Mouse (Mus musculus): ENCODE results near the gene Akap13. TPM values are rescaled to one million over a fixed set of nuclear protein-coding genes. Genes with fewer than 3 reads are reported as not detected.
A peak's percentile ranks its signal among the peaks of the same experiment; 100 is the strongest.

Akap13 gene
- polyA plus RNA-seq, 1 experiment = 13.2 TPM

DNA sequence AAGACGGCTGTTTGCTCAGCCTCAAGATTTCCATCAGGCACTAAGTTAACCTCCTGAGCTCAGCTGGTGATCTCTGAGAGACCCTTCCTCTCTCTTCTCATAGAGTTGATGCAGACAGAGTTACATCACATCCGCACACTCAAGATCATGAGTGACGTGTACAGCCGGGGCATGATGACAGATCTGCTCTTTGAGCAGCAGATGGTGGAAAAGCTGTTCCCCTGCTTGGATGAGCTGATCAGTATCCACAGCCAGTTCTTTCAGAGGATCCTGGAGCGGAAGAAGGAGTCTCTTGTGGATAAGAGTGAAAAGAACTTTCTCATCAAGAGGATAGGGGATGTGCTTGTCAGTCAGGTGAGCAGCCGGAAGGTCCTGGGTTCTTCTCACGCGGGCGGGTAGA is 271.5 kb downstream of the Akap13 start:
- 96% methylated on average over 9 of the region's 9 CpGs for WGBS
- TF ChIP-seq CTCF (conservative IDR thresholded peaks at IDR 0.05; ENCODE audit: insufficient read depth, insufficient read length, low read depth, low read length) (no peak), POLR2A (IDR thresholded peaks at IDR 0.05; ENCODE audit: low read depth, low read length) (no peak)
- no peak overlapping the region for H3K4me3 ChIP-seq (ENCODE audit: insufficient read depth, low read depth, low read length)
- no peaks in the 10 kb centered on the region for H3K4me1 ChIP-seq (ENCODE audit: control insufficient read depth, insufficient read depth, low read length)
- no peak for DNase-seq
- H3K36me3 ChIP-seq (ENCODE audit: control insufficient read depth, insufficient read depth, low read length) = peaks cover 12% of the 10 kb centered on the region
- H3K27me3 ChIP-seq (replicated peaks; ENCODE audit: control insufficient read depth, insufficient read depth, low read length) = no peaks in the 10 kb centered on the region
- H3K27ac ChIP-seq (ENCODE audit: insufficient read depth, low read depth, low read length) = no peak overlapping the region

DNA sequence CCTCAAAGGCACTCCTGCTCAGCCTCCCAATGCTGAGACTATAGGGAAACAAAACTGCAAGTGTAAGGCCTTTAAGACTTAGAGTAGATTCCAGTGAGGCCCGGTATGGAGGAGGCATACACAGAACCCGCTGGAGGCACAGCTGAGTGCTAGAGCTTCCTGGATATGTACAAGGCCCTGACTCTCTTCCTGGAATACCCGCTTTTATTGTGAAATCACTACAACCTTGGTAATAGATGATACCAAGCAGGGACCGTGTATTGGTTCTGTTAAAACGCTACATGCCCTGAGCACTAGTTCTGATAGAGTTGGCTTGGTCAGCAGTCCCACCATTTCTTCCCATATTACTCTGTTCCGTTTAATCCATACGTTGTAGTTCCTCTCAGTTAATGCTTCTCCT is 274.3 kb downstream of the Akap13 start:
- H3K4me3 ChIP-seq (ENCODE audit: insufficient read depth, low read depth, low read length) = no peak overlapping the region
- TF ChIP-seq CTCF (conservative IDR thresholded peaks at IDR 0.05; ENCODE audit: insufficient read depth, insufficient read length, low read depth, low read length) (no peak), POLR2A (IDR thresholded peaks at IDR 0.05; ENCODE audit: low read depth, low read length) (no peak)
- no peaks in the 10 kb centered on the region for H3K4me1 ChIP-seq (ENCODE audit: control insufficient read depth, insufficient read depth, low read length)
- DNase-seq = no peak
- H3K27ac ChIP-seq (ENCODE audit: insufficient read depth, low read depth, low read length) = no peak overlapping the region
- H3K27me3 ChIP-seq (replicated peaks; ENCODE audit: control insufficient read depth, insufficient read depth, low read length) = no peaks in the 10 kb centered on the region
- 91% methylated on average over 7 of the region's 7 CpGs for WGBS
- peaks cover 12% of the 10 kb centered on the region for H3K36me3 ChIP-seq (ENCODE audit: control insufficient read depth, insufficient read depth, low read length)

GRCm38 (mm10) chr7:75730216-75730615 is 274.9 kb downstream of the Akap13 start:
- TF ChIP-seq CTCF (conservative IDR thresholded peaks at IDR 0.05; ENCODE audit: insufficient read depth, insufficient read length, low read depth, low read length) = no peak
- no peak for TF ChIP-seq POLR2A (IDR thresholded peaks at IDR 0.05; ENCODE audit: low read depth, low read length)
- WGBS = 79% methylated on average over 12 of the region's 12 CpGs
- no peak for DNase-seq
- no peak overlapping the region for H3K4me3 ChIP-seq (ENCODE audit: insufficient read depth, low read depth, low read length)
- H3K27me3 ChIP-seq (replicated peaks; ENCODE audit: control insufficient read depth, insufficient read depth, low read length) = no peaks in the 10 kb centered on the region
- no peaks in the 10 kb centered on the region for H3K4me1 ChIP-seq (ENCODE audit: control insufficient read depth, insufficient read depth, low read length)
- no peak overlapping the region for H3K27ac ChIP-seq (ENCODE audit: insufficient read depth, low read depth, low read length)
- peaks cover 14% of the 10 kb centered on the region for H3K36me3 ChIP-seq (ENCODE audit: control insufficient read depth, insufficient read depth, low read length)

DNA sequence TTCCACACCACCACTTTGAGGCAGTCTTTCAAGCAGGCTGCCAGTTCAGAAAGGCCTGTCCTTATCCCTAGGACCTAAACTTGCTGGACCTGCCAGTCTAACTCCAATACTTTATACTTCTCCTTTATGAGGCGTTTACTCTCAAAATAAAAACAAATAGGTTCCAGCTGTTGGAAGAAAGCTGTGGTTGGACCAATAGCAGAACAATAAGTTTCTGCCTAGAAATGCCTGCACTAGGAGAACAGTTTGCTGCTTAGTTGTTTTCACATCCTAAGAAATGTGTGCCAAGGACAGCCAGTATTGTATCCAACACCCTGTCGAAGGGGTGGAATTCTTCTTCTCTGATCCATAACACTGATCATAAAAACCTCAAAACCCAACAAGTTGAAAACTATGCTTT is 276.6 kb downstream of the Akap13 start:
- WGBS = 74% methylated on average over 2 of the region's 2 CpGs
- no peak overlapping the region for H3K4me3 ChIP-seq (ENCODE audit: insufficient read depth, low read depth, low read length)
- no peaks in the 10 kb centered on the region for H3K4me1 ChIP-seq (ENCODE audit: control insufficient read depth, insufficient read depth, low read length)
- no peaks in the 10 kb centered on the region for H3K27me3 ChIP-seq (replicated peaks; ENCODE audit: control insufficient read depth, insufficient read depth, low read length)
- DNase-seq = no peak
- no peak overlapping the region for H3K27ac ChIP-seq (ENCODE audit: insufficient read depth, low read depth, low read length)
- TF ChIP-seq POLR2A (IDR thresholded peaks at IDR 0.05; ENCODE audit: low read depth, low read length) (no peak), CTCF (conservative IDR thresholded peaks at IDR 0.05; ENCODE audit: insufficient read depth, insufficient read length, low read depth, low read length) (no peak)
- peaks cover 7% of the 10 kb centered on the region for H3K36me3 ChIP-seq (ENCODE audit: control insufficient read depth, insufficient read depth, low read length)

DNA sequence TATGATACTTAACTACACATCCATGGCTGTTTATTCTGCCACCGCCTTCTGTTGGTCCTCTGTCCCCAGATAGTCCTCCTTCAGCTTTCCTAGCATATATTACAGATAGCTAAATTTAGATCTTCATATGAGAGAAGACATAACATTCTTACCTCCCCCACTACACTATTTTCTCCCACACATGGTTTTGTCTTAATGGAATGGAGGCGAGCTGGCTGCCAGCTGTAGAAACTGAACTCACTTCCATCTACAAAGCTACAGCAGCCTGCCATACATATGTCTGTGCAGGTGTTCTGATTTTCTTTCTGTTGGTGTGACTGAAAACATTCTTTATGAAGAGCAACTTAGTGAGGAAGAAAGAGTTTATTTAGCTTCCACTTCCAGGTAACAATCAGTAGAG is 277.8 kb downstream of the Akap13 start:
- Histone ChIP-seq H3K36me3 (ENCODE audit: control insufficient read depth, insufficient read depth, low read length) (peaks cover 7% of the 10 kb centered on the region), H3K27ac (ENCODE audit: insufficient read depth, low read depth, low read length) (no peak overlapping the region)

DNA sequence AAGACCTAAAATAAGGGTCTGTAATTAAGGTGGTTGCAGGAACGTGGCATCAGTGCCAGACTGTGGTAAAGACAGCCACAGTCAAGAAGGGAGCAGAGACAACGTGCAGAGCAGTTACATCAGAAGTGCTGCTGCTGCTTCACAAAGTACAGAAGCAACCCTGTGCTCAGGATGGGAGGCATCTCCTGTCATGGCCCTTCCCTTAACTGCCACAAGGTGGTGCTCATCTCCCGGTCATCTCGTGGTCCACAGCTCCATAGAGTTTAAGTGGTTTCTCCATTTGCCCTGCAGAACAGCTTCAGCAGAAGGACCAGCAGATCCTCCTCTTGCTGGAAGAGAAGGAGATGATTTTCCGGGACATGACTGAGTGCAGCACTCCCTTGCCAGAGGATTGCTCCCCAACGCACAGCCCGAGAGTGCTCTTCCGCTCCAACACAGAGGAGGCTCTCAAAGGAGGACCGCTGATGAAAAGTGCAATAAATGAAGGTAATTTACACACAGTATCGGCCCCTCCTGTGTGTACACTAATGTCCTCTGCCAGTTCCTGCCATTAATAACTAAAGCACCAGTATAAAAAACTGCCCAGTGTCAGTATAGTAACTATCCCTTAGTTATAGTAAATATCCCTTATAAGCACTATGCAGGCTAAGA is 283.9 kb downstream of the Akap13 start:
- Histone ChIP-seq H3K4me3 (ENCODE audit: insufficient read depth, low read depth, low read length) (no peak overlapping the region), H3K27ac (ENCODE audit: insufficient read depth, low read depth, low read length) (no peak overlapping the region), H3K36me3 (ENCODE audit: control insufficient read depth, insufficient read depth, low read length) (peaks cover 8% of the 10 kb centered on the region), H3K4me1 (ENCODE audit: control insufficient read depth, insufficient read depth, low read length) (no peaks in the 10 kb centered on the region), H3K27me3 (replicated peaks; ENCODE audit: control insufficient read depth, insufficient read depth, low read length) (no peaks in the 10 kb centered on the region)
- TF ChIP-seq POLR2A (IDR thresholded peaks at IDR 0.05; ENCODE audit: low read depth, low read length) = no peak
- peak; percentile 95 for TF ChIP-seq CTCF (conservative IDR thresholded peaks at IDR 0.05; ENCODE audit: insufficient read depth, insufficient read length, low read depth, low read length)
- DNase-seq = peak; percentile 68
- 49% methylated on average over 10 of the region's 10 CpGs for WGBS

More for the DNA sequence above, 277.8 kb downstream of the Akap13 start:
- H3K4me3 ChIP-seq (ENCODE audit: insufficient read depth, low read depth, low read length) = no peak overlapping the region
- H3K4me1 ChIP-seq (ENCODE audit: control insufficient read depth, insufficient read depth, low read length) = no peaks in the 10 kb centered on the region
- no peaks in the 10 kb centered on the region for H3K27me3 ChIP-seq (replicated peaks; ENCODE audit: control insufficient read depth, insufficient read depth, low read length)
- TF ChIP-seq POLR2A (IDR thresholded peaks at IDR 0.05; ENCODE audit: low read depth, low read length) = no peak
- TF ChIP-seq CTCF (conservative IDR thresholded peaks at IDR 0.05; ENCODE audit: insufficient read depth, insufficient read length, low read depth, low read length) = no peak
- no peak for DNase-seq
- WGBS = 94% methylated on average over 2 of the region's 2 CpGs

DNA sequence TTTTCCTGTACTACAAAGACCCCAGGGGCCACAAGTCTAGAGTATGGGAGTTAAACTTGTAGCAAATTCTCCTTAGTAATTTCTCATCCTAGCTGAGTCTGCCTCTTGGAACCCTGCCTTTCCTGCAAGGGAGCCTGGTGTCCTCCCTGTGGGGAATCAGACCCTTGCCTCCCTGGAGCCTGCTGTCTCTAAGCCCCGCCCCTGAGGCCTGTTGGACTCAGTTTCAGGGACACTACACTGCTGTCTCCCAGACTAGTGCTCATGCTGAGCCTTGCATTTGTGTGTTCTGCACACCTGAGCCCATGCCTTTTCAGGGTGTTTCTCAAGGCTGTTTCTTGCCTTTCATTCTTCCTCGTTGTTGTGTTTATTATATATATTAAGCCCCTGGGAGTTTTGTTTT is 289.2 kb downstream of the Akap13 start:
- WGBS = 78% methylated on average over 2 of the region's 2 CpGs
- Histone ChIP-seq H3K36me3 (ENCODE audit: control insufficient read depth, insufficient read depth, low read length) (peaks cover 10% of the 10 kb centered on the region), H3K27me3 (replicated peaks; ENCODE audit: control insufficient read depth, insufficient read depth, low read length) (no peaks in the 10 kb centered on the region), H3K4me1 (ENCODE audit: control insufficient read depth, insufficient read depth, low read length) (no peaks in the 10 kb centered on the region), H3K4me3 (ENCODE audit: insufficient read depth, low read depth, low read length) (no peak overlapping the region), H3K27ac (ENCODE audit: insufficient read depth, low read depth, low read length) (no peak overlapping the region)
- TF ChIP-seq CTCF (conservative IDR thresholded peaks at IDR 0.05; ENCODE audit: insufficient read depth, insufficient read length, low read depth, low read length) (no peak), POLR2A (IDR thresholded peaks at IDR 0.05; ENCODE audit: low read depth, low read length) (no peak)
- no peak for DNase-seq
